Mouse (Mus musculus): ENCODE measurements around the gene Gemin7. TPM values are rescaled to one million over a fixed set of nuclear protein-coding genes. Genes with fewer than 3 reads are reported as not detected.

Gemin7 gene
- polyA plus RNA-seq, 1 experiment from 2014 or later: 152 TPM

Other genes with a start within 250 kb of the Gemin7 start
- gene Ercc1, start 232.8 kb downstream of the Gemin7 start, polyA plus RNA-seq (2015; fragmentation: Nextera tagmentation; extraction: Ambion mirVana): 84.8 and 88.9 TPM in 2 replicates
- 21.2 and 22.5 TPM in 2 replicates for gene Cd3eap, start 218.1 kb downstream of the Gemin7 start, polyA plus RNA-seq (2015; fragmentation: Nextera tagmentation; extraction: Ambion mirVana)
- gene Ppp1r13l, start 217.8 kb downstream of the Gemin7 start, polyA plus RNA-seq (2015; fragmentation: Nextera tagmentation; extraction: Ambion mirVana): 2.6 and 3.0 TPM in 2 replicates
- 23.8 and 24.4 TPM in 2 replicates for gene Ercc2, start 195.6 kb downstream of the Gemin7 start, polyA plus RNA-seq (2015; fragmentation: Nextera tagmentation; extraction: Ambion mirVana)
- gene Klc3, start 173.5 kb downstream of the Gemin7 start, polyA plus RNA-seq (2015; fragmentation: Nextera tagmentation; extraction: Ambion mirVana): 1.2 and 2.1 TPM in 2 replicates
- 0.23 and 1.4 TPM in 2 replicates for gene Ckm, start 172.8 kb downstream of the Gemin7 start, polyA plus RNA-seq (2015; fragmentation: Nextera tagmentation; extraction: Ambion mirVana)
- 18.4 and 18.7 TPM in 2 replicates for gene Mark4, start 118.8 kb downstream of the Gemin7 start, polyA plus RNA-seq (2015; fragmentation: Nextera tagmentation; extraction: Ambion mirVana)
- 0.76 and 0.82 TPM in 2 replicates for gene Exoc3l2, start 114.3 kb downstream of the Gemin7 start, polyA plus RNA-seq (2015; fragmentation: Nextera tagmentation; extraction: Ambion mirVana)
- 4.5 and 4.8 TPM in 2 replicates for gene Bloc1s3, start 69.2 kb downstream of the Gemin7 start, polyA plus RNA-seq (2015; fragmentation: Nextera tagmentation; extraction: Ambion mirVana)
- gene Trappc6a, start 69.2 kb downstream of the Gemin7 start, polyA plus RNA-seq (2015; fragmentation: Nextera tagmentation; extraction: Ambion mirVana): 39.4 and 41.4 TPM in 2 replicates
- 1.1 and 1.2 TPM in 2 replicates for gene Nkpd1, start 59.8 kb downstream of the Gemin7 start, polyA plus RNA-seq (2015; fragmentation: Nextera tagmentation; extraction: Ambion mirVana)
- gene Ppp1r37, start 14.5 kb downstream of the Gemin7 start, polyA plus RNA-seq (2015; fragmentation: Nextera tagmentation; extraction: Ambion mirVana): 42.5 and 46.6 TPM in 2 replicates
- 0.19 and 0.47 TPM in 2 replicates for gene Zfp296, start 308 bp downstream of the Gemin7 start, polyA plus RNA-seq (2015; fragmentation: Nextera tagmentation; extraction: Ambion mirVana)
- 56.0 and 60.7 TPM in 2 replicates for gene Clasrp, start 26.9 kb upstream of the Gemin7 start, polyA plus RNA-seq (2015; fragmentation: Nextera tagmentation; extraction: Ambion mirVana)
- 7.0 and 7.2 TPM in 2 replicates for gene Relb, start 51.8 kb upstream of the Gemin7 start, polyA plus RNA-seq (2015; fragmentation: Nextera tagmentation; extraction: Ambion mirVana)
- gene Clptm1, start 87.4 kb upstream of the Gemin7 start, polyA plus RNA-seq (2015; fragmentation: Nextera tagmentation; extraction: Ambion mirVana): 134 and 143 TPM in 2 replicates
- 0.58 and 1.1 TPM in 2 replicates for gene Apoc2, start 100.3 kb upstream of the Gemin7 start, polyA plus RNA-seq (2015; fragmentation: Nextera tagmentation; extraction: Ambion mirVana)
- gene Gm44805, start 103.8 kb upstream of the Gemin7 start, polyA plus RNA-seq (2015; fragmentation: Nextera tagmentation; extraction: Ambion mirVana): not detected in 2 replicates
- not detected in 2 replicates for gene Apoc4, start 103.9 kb upstream of the Gemin7 start, polyA plus RNA-seq (2015; fragmentation: Nextera tagmentation; extraction: Ambion mirVana)
- gene Apoc1, start 115.1 kb upstream of the Gemin7 start, polyA plus RNA-seq (2015; fragmentation: Nextera tagmentation; extraction: Ambion mirVana): 1.9 and 2.3 TPM in 2 replicates
- gene Apoe, start 121.6 kb upstream of the Gemin7 start, polyA plus RNA-seq (2015; fragmentation: Nextera tagmentation; extraction: Ambion mirVana): 624 and 744 TPM in 2 replicates
- 155 and 158 TPM in 2 replicates for gene Tomm40, start 137.8 kb upstream of the Gemin7 start, polyA plus RNA-seq (2015; fragmentation: Nextera tagmentation; extraction: Ambion mirVana)
- gene Nectin2, start 172.9 kb upstream of the Gemin7 start, polyA plus RNA-seq (2015; fragmentation: Nextera tagmentation; extraction: Ambion mirVana): 58.9 and 60.4 TPM in 2 replicates
- gene Bcam, start 193.4 kb upstream of the Gemin7 start, polyA plus RNA-seq (2015; fragmentation: Nextera tagmentation; extraction: Ambion mirVana): 20.0 and 20.7 TPM in 2 replicates
- gene Cblc, start 219.2 kb upstream of the Gemin7 start, polyA plus RNA-seq (2015; fragmentation: Nextera tagmentation; extraction: Ambion mirVana): 0.37 TPM in 1 of 2 replicates, not detected in the other
- 0.92 and 1.4 TPM in 2 replicates for gene Bcl3, start 245.2 kb upstream of the Gemin7 start, polyA plus RNA-seq (2015; fragmentation: Nextera tagmentation; extraction: Ambion mirVana)